Mouse (Mus musculus): ENCODE measurements around the gene Tmem178b. TPM values are rescaled to one million over a fixed set of nuclear protein-coding genes. Genes with fewer than 3 reads are reported as not detected.

Tmem178b gene
- polyA plus RNA-seq, 1 experiment, result 0.02 TPM

GRCm38 (mm10) chr6:39990772-39991171, 117.7 kb downstream of the Tmem178b start:
- no peak overlapping the region for H3ac ChIP-seq (ENCODE audit: control insufficient read depth, insufficient read length)
- H3K4me3 ChIP-seq, result no peak overlapping the region
- no peak overlapping the region for H3K4me2 ChIP-seq (ENCODE audit: low read depth)
- H3K79me2 ChIP-seq (ENCODE audit: control insufficient read depth, insufficient read depth), result no peaks in the 10 kb centered on the region
- no peak for TF ChIP-seq USF1 (IDR thresholded peaks at IDR 0.05; ENCODE audit: low read depth)
- no peak for TF ChIP-seq CEBPB (IDR thresholded peaks at IDR 0.05; ENCODE audit: insufficient read depth, poor library complexity, severe bottlenecking)
- TF ChIP-seq TCF3 (IDR thresholded peaks at IDR 0.05; ENCODE audit: insufficient read length, low read depth), result no peak
- no peak for TF ChIP-seq MAX (IDR thresholded peaks at IDR 0.05; ENCODE audit: low read depth)
- no peak for TF ChIP-seq SRF (IDR thresholded peaks at IDR 0.05; ENCODE audit: control insufficient read depth, insufficient read length, low read depth)
- TF ChIP-seq POLR2AphosphoS2 (IDR thresholded peaks at IDR 0.05; ENCODE audit: insufficient read length, low read depth), result no peak
- TF ChIP-seq MYOG (IDR thresholded peaks at IDR 0.05; ENCODE audit: control insufficient read depth in 1 of 3, insufficient read depth in 1 of 3, insufficient read length in 2 of 3, low read depth in 2 of 3), result no peak
- TF ChIP-seq MYOD1 (IDR thresholded peaks at IDR 0.05; ENCODE audit: control insufficient read depth in 1 of 3, insufficient read length in 2 of 3, low read depth in 2 of 3), result no peak
- TF ChIP-seq E2F4 (IDR thresholded peaks at IDR 0.05; ENCODE audit: insufficient read depth), result no peak
- no peak for TF ChIP-seq POLR2A (IDR thresholded peaks at IDR 0.05; ENCODE audit: insufficient read length, low read depth)
- TF ChIP-seq TCF12 (IDR thresholded peaks at IDR 0.05; ENCODE audit: insufficient read depth, poor library complexity, severe bottlenecking), result no peak
- no peak for TF ChIP-seq REST (IDR thresholded peaks at IDR 0.05; ENCODE audit: insufficient read depth, insufficient read length)
- no peaks in the 10 kb centered on the region for H3K36me3 ChIP-seq (ENCODE audit: control insufficient read depth, insufficient read depth)
- H3K27me3 ChIP-seq (ENCODE audit: control insufficient read depth, insufficient read depth, insufficient read length), result no peaks in the 10 kb centered on the region

GRCm38 (mm10) chr6:39991922-39992321, 118.9 kb downstream of the Tmem178b start:
- Histone ChIP-seq H3K4me2 (ENCODE audit: low read depth) (peak overlapping the region; percentile 12), H3ac (ENCODE audit: control insufficient read depth, insufficient read length) (no peak overlapping the region), H3K27me3 (ENCODE audit: control insufficient read depth, insufficient read depth, insufficient read length) (no peaks in the 10 kb centered on the region), H3K79me2 (ENCODE audit: control insufficient read depth, insufficient read depth) (no peaks in the 10 kb centered on the region), H3K4me3 (no peak overlapping the region), H3K36me3 (ENCODE audit: control insufficient read depth, insufficient read depth) (no peaks in the 10 kb centered on the region)
- TF ChIP-seq CEBPB (IDR thresholded peaks at IDR 0.05; ENCODE audit: insufficient read depth, poor library complexity, severe bottlenecking), result no peak
- TF ChIP-seq TCF12 (IDR thresholded peaks at IDR 0.05; ENCODE audit: insufficient read depth, poor library complexity, severe bottlenecking), result no peak
- TF ChIP-seq REST (IDR thresholded peaks at IDR 0.05; ENCODE audit: insufficient read depth, insufficient read length), result no peak
- TF ChIP-seq MYOG (IDR thresholded peaks at IDR 0.05; ENCODE audit: control insufficient read depth in 1 of 3, insufficient read depth in 1 of 3, insufficient read length in 2 of 3, low read depth in 2 of 3), result no peak
- TF ChIP-seq SRF (IDR thresholded peaks at IDR 0.05; ENCODE audit: control insufficient read depth, insufficient read length, low read depth), result no peak
- TF ChIP-seq POLR2AphosphoS2 (IDR thresholded peaks at IDR 0.05; ENCODE audit: insufficient read length, low read depth), result no peak
- no peak for TF ChIP-seq MYOD1 (IDR thresholded peaks at IDR 0.05; ENCODE audit: control insufficient read depth in 1 of 3, insufficient read length in 2 of 3, low read depth in 2 of 3)

- TF ChIP-seq TCF12 (IDR thresholded peaks at IDR 0.05; ENCODE audit: insufficient read depth, poor library complexity, severe bottlenecking) (no peak), POLR2A (IDR thresholded peaks at IDR 0.05; ENCODE audit: insufficient read length, low read depth) (no peak), CEBPB (IDR thresholded peaks at IDR 0.05; ENCODE audit: insufficient read depth, poor library complexity, severe bottlenecking) (no peak), USF1 (IDR thresholded peaks at IDR 0.05; ENCODE audit: low read depth) (no peak), MAX (IDR thresholded peaks at IDR 0.05; ENCODE audit: low read depth) (no peak), SRF (IDR thresholded peaks at IDR 0.05; ENCODE audit: control insufficient read depth, insufficient read length, low read depth) (no peak), MYOG (IDR thresholded peaks at IDR 0.05; ENCODE audit: control insufficient read depth in 1 of 3, insufficient read depth in 1 of 3, insufficient read length in 2 of 3, low read depth in 2 of 3) (no peak), E2F4 (IDR thresholded peaks at IDR 0.05; ENCODE audit: insufficient read depth) (no peak), REST (IDR thresholded peaks at IDR 0.05; ENCODE audit: insufficient read depth, insufficient read length) (no peak), MYOD1 (IDR thresholded peaks at IDR 0.05; ENCODE audit: control insufficient read depth in 1 of 3, insufficient read length in 2 of 3, low read depth in 2 of 3) (no peak)
- peaks cover 2% of the 10 kb centered on the region for H3K27me3 ChIP-seq (ENCODE audit: control insufficient read depth, insufficient read depth, insufficient read length)
- no peaks in the 10 kb centered on the region for H3K36me3 ChIP-seq (ENCODE audit: control insufficient read depth, insufficient read depth)
- H3ac ChIP-seq (ENCODE audit: control insufficient read depth, insufficient read length), result no peak overlapping the region
- H3K79me2 ChIP-seq (ENCODE audit: control insufficient read depth, insufficient read depth), result no peaks in the 10 kb centered on the region
- H3K4me3 ChIP-seq, result no peak overlapping the region
- H3K4me2 ChIP-seq (ENCODE audit: low read depth), result no peak overlapping the region
Measured at GRCm38 (mm10) chr6:40006006-40006765, 133.1 kb downstream of the Tmem178b start.

- H3ac ChIP-seq (ENCODE audit: control insufficient read depth, insufficient read length), result no peak overlapping the region
- H3K27me3 ChIP-seq (ENCODE audit: control insufficient read depth, insufficient read depth, insufficient read length), result no peaks in the 10 kb centered on the region
- TF ChIP-seq REST (IDR thresholded peaks at IDR 0.05; ENCODE audit: insufficient read depth, insufficient read length) (no peak), E2F4 (IDR thresholded peaks at IDR 0.05; ENCODE audit: insufficient read depth) (no peak), MAX (IDR thresholded peaks at IDR 0.05; ENCODE audit: low read depth) (no peak), TCF12 (IDR thresholded peaks at IDR 0.05; ENCODE audit: insufficient read depth, poor library complexity, severe bottlenecking) (no peak), USF1 (IDR thresholded peaks at IDR 0.05; ENCODE audit: low read depth) (no peak), MYOD1 (IDR thresholded peaks at IDR 0.05; ENCODE audit: control insufficient read depth in 1 of 3, insufficient read length in 2 of 3, low read depth in 2 of 3) (no peak), MYOG (IDR thresholded peaks at IDR 0.05; ENCODE audit: control insufficient read depth in 1 of 3, insufficient read depth in 1 of 3, insufficient read length in 2 of 3, low read depth in 2 of 3) (no peak), TCF3 (IDR thresholded peaks at IDR 0.05; ENCODE audit: insufficient read length, low read depth) (no peak), POLR2A (IDR thresholded peaks at IDR 0.05; ENCODE audit: insufficient read length, low read depth) (no peak), CEBPB (IDR thresholded peaks at IDR 0.05; ENCODE audit: insufficient read depth, poor library complexity, severe bottlenecking) (no peak), POLR2AphosphoS2 (IDR thresholded peaks at IDR 0.05; ENCODE audit: insufficient read length, low read depth) (no peak), SRF (IDR thresholded peaks at IDR 0.05; ENCODE audit: control insufficient read depth, insufficient read length, low read depth) (no peak)
- no peak overlapping the region for H3K4me3 ChIP-seq
- no peaks in the 10 kb centered on the region for H3K36me3 ChIP-seq (ENCODE audit: control insufficient read depth, insufficient read depth)
- H3K79me2 ChIP-seq (ENCODE audit: control insufficient read depth, insufficient read depth), result no peaks in the 10 kb centered on the region
- H3K4me2 ChIP-seq (ENCODE audit: low read depth), result no peak overlapping the region
Measured at GRCm38 (mm10) chr6:40008166-40008907, 135.3 kb downstream of the Tmem178b start.

All from myocyte (in vitro differentiated cells).